Mouse (Mus musculus): ENCODE measurements at regions not wholly inside any gene's neighbourhood (a gene's known extent, or its start where the extent isn't known, plus 50 kb on each side); places are given as distances from the start of the nearest gene placed in this dataset.

DNA sequence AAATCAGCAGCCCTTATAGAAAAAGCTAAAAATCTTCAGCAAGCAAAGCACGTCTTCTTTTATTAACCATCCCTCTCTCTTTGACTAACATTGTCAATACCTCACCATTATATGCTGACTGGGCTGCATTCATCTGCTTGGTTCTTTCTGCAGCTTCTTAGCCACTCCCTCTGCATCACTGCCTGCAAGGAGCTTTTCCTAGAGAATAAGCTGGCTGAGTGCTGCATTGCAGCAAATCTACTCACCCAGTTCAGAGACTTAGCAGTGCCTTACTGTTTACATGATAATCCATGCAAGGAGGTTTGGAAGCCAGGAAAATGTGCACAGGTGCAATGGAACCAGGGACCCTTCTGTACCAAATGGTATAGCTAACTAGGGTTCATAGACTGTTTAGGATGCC is 175.9 kb downstream of the Rad51ap2 start:
- no peak for TF ChIP-seq POLR2A (IDR thresholded peaks at IDR 0.05; ENCODE audit: borderline replicate concordance, low read depth, low read length)
- no peak for TF ChIP-seq CTCF (IDR thresholded peaks at IDR 0.05; ENCODE audit: low read depth, low read length)

All from bone marrow macrophage, adult 2 months (primary cell).